Mouse (Mus musculus) MEL-GATA-1-ER (cell line): ENCODE measurements at regions not wholly inside any gene's neighbourhood (a gene's known extent, or its start where the extent isn't known, plus 50 kb on each side); places are given as distances from the start of the nearest gene placed in this dataset.
"Not testable (repeated sequence)": the region's sequence is repeated elsewhere in the genome, so short reads cannot be mapped to it uniquely, and the experiment has no call there.

Experiments
- DNase-seq: peaks from one replicate; pipeline ENCODE4 v3.0.0-alpha.2; 2012; ENCODE audit warnings: low read depth; ENCODE audit errors: extremely low read depth

DNA sequence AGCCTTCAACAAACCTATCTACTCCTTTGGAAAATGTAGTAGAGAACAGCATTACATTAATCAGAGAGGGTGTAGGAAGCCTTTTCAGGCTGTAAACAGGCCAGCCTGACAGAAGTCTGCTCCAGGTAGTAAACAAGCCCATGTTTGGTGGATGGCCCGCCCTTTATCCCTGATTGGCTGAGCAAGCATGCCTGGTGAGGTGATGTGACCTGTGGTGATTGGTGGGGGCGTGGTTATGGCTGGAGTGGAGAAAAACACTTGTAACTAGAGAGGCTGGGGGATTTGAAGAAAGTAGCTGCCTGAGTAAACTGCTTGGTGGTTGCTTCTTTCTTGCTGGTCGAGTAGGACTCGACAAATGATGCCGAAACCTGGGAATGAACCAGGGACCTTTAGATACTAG lies 621.3 kb upstream of the Dsel start:
- not testable (repeated sequence) for DNase-seq

DNA sequence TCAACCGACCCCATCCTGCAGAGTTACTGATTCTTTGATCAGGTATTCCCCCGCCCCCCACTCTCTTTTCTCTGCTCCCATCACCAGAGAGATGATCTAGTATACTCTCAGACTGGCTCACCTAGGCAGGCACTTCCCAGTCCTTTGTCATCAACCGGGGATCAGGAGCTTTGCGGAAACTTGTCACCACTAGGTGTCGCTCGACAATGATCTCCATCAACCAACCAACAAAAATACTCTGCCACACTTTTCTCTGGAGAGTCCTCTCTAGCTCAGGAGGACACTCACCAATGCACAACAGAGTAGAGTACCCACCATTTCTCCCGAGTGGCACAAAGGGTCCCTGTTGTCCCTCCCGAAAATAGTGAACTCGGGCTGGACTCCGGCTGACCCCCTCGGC lies 591.3 kb upstream of the Dsel start:
- peak; percentile 68 for DNase-seq

DNA sequence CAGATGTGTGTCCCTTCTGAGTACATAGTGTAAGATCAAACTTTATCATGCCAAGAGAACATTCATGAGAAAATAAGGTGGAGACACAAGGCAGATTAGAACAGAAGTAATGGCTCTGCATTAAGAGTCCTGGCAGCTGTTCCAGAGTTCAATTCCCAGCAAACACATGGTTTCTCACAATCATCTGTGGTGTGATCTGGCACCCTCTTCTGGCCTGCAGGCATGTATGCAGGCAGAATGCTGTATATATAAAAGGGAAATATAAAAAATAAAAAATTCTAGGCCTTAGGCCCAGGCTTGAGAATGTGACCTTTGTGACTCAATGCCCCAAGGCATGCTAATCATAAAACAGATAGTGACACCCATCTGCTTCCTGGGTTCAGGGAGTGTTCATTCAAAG lies 587.7 kb upstream of the Dsel start:
- DNase-seq, result no peak

DNA sequence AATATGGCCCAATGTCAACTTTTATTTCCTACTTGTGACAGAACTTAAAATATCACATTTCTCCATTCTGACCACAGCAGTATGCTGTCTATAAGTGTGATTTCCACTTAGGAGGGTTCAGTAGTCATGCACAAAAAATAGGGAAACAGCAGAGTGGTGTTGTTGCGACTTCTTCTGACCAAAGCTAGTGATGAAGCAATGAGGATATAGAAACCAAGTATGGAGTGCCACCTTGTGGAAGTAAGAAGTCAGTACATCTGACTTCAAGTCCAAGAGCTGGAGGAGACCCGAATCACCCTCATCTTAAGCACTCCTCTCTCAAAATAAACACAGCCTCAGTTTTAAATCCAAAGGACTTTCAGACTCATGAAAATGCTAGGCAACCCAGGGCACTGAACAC lies 586.9 kb upstream of the Dsel start:
- DNase-seq, result peak; percentile 41

GRCm38 (mm10) chr1:112439109-112439508 lies 574.4 kb upstream of the Dsel start:
- DNase-seq, result no peak

DNA sequence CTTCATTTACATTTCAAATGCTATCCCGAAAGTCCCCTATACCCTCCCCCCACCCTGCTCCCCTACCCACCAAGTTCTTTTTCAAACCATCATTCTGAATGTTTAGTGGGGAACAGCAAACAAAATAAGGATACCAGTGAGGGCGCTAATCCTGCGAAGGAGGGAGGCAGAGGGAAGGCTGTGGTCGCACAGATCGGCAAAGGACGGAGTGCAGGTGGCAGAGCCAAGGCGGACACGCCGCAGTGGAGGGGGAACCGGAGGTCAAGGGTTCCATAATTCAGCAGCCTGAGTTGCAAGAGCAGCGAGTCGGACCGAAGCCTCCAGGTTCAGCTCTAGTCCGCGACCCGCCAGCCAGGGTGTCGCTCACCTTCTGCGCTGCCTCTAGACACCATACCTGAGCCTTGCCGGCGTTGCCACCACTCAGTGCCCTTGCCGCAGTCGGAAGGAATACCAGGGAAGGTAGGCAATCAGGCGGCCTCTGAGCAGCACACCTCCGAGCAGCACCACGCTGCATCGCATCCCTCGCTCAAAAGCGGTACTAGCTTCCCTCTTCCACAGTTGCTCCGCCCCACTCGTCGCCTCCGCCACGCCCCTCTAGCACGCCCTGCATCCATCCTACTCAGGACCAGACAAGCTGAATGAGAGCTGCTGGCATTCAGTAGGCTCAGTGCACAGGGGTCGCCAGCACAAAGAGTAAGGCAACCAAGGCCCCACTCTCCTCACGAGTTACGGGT lies 551.8 kb upstream of the Dsel start:
- no peak for DNase-seq

GRCm38 (mm10) chr1:112388807-112389206 lies 524.1 kb upstream of the Dsel start:
- DNase-seq, result peak; percentile 23

GRCm38 (mm10) chr1:112384015-112384414 lies 519.3 kb upstream of the Dsel start:
- DNase-seq, result no peak

DNA sequence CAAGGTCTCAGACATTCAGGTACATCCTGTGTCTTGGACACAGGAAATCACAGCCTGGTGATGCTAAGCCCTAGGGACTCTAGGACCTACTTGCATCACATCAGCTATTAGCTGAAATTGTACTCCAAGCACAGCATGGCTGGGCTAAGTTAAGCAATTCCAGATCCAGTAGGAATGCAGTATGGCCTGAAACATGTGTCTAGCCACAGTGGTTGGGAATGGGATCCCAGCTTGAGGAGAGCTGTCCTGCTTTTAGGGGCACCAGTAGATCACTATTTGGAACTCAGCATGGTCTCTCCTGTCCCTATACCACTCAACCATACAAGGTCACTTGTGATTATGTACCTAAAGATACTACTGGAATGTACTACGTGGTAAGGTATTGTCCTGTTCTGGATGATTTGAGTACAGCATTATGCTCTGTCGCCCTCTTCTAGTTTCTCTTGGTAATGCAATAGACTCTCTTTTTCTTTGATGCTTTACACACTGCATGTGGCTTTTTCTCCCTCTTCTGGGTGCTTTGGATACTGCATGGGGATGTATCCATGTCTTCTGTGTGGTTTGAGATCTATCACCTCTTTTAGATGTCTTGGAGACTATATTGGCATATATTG lies 515.0 kb upstream of the Dsel start:
- peak; percentile 40 for DNase-seq

GRCm38 (mm10) chr1:112378660-112379059 lies 513.9 kb upstream of the Dsel start:
- peak; percentile 28 for DNase-seq

DNA sequence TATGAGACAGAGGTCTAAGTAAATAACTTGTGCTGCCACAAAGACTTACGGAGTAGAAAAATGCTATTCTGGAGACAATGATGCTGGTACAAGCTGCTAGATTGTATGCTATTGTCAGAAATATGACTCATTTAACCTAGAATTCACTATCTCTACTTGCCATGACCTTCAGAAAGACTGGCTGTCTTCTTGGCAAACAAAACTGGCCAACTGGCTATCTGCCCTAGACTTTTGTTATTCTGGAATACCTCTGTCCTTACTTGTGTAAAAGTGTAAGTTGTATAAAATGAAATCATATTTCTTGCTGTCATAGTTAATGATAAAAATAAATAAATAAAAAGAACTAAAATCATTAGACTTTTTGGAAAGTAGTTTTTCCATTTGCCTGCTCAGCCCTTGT lies 491.1 kb upstream of the Dsel start:
- DNase-seq, result no peak
